8 mouse cellular contexts compared by ENCODE assay signal in the genomic region with DNA sequence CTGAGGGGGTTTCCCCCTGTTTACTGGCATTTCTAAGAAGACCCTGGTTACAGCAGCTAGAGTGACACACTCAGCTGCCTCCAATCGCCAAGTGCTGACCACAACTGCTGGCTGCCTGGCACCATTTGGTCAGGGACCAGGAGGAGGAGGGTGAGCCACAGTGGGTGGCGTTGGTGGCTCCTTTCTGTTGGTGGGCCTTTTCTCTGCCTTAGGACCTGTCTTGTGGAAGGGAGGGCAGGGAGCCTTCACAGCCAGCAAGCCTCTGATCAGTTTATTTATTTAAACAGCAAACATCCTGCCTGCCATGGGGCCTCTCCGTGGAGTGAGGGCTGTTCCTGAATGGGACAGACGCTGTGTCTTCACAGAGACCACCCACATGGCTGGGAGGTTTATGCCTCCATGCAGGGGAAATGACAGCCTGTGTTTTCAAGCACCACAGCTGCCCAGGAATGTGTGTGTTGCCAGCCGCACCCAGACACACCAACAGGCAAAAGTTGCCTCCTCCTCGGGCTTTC.
A peak's percentile ranks its signal among the peaks of the same experiment; 100 is the strongest.
DNase-seq lines count a peak whose midpoint lies in the region; ATAC-seq lines count a peak whose summit lies in the region.

No protein-coding gene starts in this region.

- no peak overlapping the region for H3K27ac ChIP-seq in forebrain, embryonic 12.5 days

- 5% methylated on average over 6 of the region's 6 CpGs for WGBS in forebrain, embryonic 12.5 days

- H3K4me1 ChIP-seq in forebrain, embryonic 12.5 days, result peaks cover 22% of the 10 kb centered on the region

- H3K27me3 ChIP-seq in forebrain, embryonic 12.5 days, result peaks cover 48% of the 10 kb centered on the region

- peak; percentile 49 for DNase-seq in ovary, adult 18-20 months (ENCODE audit: low spot score)
- no peak for DNase-seq in ovary, postnatal 14 days (ENCODE audit: low spot score)
- peak; percentile 90 for DNase-seq in lung, postnatal 10 days
- peak; percentile 68 for DNase-seq in yolk sac, embryonic 10.5 days (ENCODE audit: low spot score)
- DNase-seq in adrenal gland, postnatal 14 days, result no peak
- no peak for DNase-seq in urinary bladder, postnatal 36 days (ENCODE audit: low spot score in 2 of 2)
- no peak for DNase-seq in right cerebral cortex, postnatal 4 days

- no peak overlapping the region for H3K4me3 ChIP-seq in forebrain, embryonic 12.5 days (replicated peaks)

- peak; percentile 64 for ATAC-seq in forebrain, embryonic 12.5 days (ENCODE audit: low FRiP score)

- no peak overlapping the region for H3K9ac ChIP-seq in forebrain, embryonic 12.5 days

- no peaks in the 10 kb centered on the region for H3K9me3 ChIP-seq in forebrain, embryonic 12.5 days

- no peaks in the 10 kb centered on the region for H3K36me3 ChIP-seq in forebrain, embryonic 12.5 days (replicated peaks)

- no peak overlapping the region for H3K4me2 ChIP-seq in forebrain, embryonic 12.5 days

Comparison
In these comparisons a context has a peak if more than half of its experiments do, and no peak if none do; other contexts are left out.
1. DNase-seq: peak in ovary, adult 18-20 months (single experiment), lung, postnatal 10 days (single experiment) and yolk sac, embryonic 10.5 days (single experiment); none in ovary, postnatal 14 days (single experiment), adrenal gland, postnatal 14 days (single experiment), urinary bladder, postnatal 36 days (0 of 2) and right cerebral cortex, postnatal 4 days (single experiment).